Mouse (Mus musculus): ENCODE results near the gene Olfr1465. TPM values are rescaled to one million over a fixed set of nuclear protein-coding genes. Genes with fewer than 3 reads are reported as not detected.

The Olfr1465 gene
- total RNA-seq (2023): not detected

DNA sequence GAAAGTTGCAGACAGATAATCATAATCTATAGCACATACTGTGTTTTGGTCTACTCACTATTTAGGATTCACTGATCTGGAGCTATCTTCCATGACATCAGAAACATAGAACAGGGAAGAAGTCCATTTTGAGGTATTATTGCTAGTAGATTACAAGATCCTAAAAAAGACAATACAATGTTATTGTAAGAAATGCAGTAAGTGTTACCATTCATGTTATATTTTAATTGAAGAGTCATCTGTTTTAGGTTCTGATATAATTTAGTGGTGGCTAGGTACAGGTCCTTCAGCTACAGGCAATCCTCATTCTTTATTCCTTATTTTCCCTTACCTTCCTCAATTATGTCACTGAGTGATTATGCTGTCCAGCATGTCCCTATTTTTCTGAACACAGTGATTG lies at the start of gene Olfr1465:
Olfr1465 (minus strand) TSS at position 101 of the 400 bp plus-strand sequence.

DNA sequence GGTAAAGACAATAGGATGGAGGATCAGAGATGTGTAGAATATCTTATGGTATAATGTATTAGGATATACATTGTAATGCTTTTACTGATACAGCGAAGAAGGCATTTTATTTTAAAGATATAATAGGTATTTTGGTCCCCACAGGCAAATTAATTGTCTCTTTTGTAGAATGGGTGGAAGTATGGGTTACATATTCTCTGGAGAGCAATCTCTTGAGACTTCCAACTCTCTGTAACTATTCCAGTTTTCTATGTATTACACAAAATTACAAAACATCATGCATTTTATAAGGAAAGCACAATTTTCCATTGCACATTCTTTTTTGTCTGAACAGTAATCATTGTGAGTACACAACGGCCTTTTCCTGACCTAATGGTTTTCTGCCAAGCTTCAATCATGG lies 46.6 kb upstream of the Olfr1465 start, which contains the start of gene Olfr1467:
Olfr1467 (plus strand) TSS at position 301 of the 400 bp plus-strand sequence.

DNA sequence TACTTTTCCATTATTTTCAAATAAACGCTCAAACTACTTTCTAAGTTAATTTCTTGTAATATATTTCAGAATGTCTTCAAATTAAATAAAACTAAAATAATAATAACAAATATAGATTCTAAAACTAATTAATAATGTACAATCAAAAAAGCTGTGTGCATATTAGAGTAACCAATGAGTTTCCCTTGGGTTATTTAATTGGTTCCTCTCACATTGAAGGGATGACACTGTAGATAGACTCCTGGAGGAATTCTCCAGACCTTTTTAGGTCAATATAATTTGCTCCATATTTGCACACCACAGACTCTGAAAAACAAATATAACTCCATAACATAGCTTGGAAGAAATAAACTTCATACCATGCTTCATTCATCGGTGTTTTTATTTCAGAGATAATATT lies 23.2 kb upstream of the Olfr1465 start, which contains the start of gene Olfr1466:
Olfr1466 (plus strand) TSS at position 301 of the 400 bp plus-strand sequence.

Other genes with a start within 250 kb of the Olfr1465 start
- gene Olfr1457, start 217.7 kb downstream of the Olfr1465 start, total RNA-seq (2023): not detected
- gene Olfr1458, start 208.8 kb downstream of the Olfr1465 start, total RNA-seq (2023): not detected
- gene Olfr1459, start 166.0 kb downstream of the Olfr1465 start, total RNA-seq (2023): not detected
- gene Olfr1461, start 152.5 kb downstream of the Olfr1465 start, total RNA-seq (2023): not detected
- gene Olfr1462, start 129.8 kb downstream of the Olfr1465 start, total RNA-seq (2023): not detected
- gene Olfr1463, start 84.2 kb downstream of the Olfr1465 start, total RNA-seq (2023): not detected
- gene Olfr1466, start 23.3 kb upstream of the Olfr1465 start, total RNA-seq (2023): not detected
- gene Olfr1467, start 46.7 kb upstream of the Olfr1465 start, total RNA-seq (2023): not detected
- gene Olfr1469, start 92.3 kb upstream of the Olfr1465 start, total RNA-seq (2023): not detected
- gene Olfr1471, start 127.9 kb upstream of the Olfr1465 start, total RNA-seq (2023): not detected
- not detected for gene Olfr1472, start 140.5 kb upstream of the Olfr1465 start, total RNA-seq (2023)
- not detected for gene Olfr1474, start 154.0 kb upstream of the Olfr1465 start, total RNA-seq (2023)
- gene Olfr1475, start 164.7 kb upstream of the Olfr1465 start, total RNA-seq (2023): not detected
- not detected for gene Olfr1477, start 185.0 kb upstream of the Olfr1465 start, total RNA-seq (2023)
- not detected for gene Olfr1480, start 212.4 kb upstream of the Olfr1465 start, total RNA-seq (2023)

Data from CD8-positive naive resting alpha-beta T cell, adult 57 days (primary cell).